Mouse (Mus musculus) skeletal muscle tissue, adult 2 months (tissue): ENCODE measurements around the gene Fkbp6.

Experiments used
- DNase-seq: peaks from one replicate; pipeline ENCODE4 v3.0.0-alpha.2; 2012; ENCODE audit warnings: low read depth, low spot score

Gene Fkbp6

GRCm38 (mm10) chr5:135274663-135275396 is 75.0 kb downstream of the Fkbp6 start:
- DNase-seq: no peak

DNA sequence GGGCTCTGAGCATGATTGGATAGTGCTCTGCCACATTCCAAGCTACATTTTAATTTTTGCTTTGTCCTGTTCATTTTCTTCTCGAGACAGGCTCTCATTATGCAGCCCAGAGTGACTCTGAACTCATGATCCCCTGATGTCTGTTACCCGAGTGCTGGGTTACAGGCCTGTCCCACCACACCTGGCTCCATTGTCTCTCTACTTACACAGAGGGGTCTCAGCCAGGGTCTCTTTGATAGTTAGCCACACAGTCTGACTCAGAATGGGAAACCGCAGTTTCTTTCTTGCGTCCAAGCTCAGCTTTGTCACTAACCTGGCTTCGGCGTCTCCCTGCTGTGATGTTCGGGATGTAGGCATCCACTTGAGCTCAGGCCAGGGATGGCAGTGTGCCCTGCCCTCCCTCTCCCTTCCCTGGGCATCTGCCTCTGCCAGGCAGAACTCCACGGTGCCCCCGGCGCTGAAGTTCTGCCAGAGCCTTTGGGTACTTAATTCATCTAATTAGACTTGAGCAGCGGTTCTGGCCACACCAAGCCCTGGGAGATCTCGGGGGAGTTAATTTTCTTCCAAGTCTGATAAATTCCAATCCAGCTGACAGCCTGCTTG is 78.2 kb downstream of the Fkbp6 start:
- DNase-seq: no peak

DNA sequence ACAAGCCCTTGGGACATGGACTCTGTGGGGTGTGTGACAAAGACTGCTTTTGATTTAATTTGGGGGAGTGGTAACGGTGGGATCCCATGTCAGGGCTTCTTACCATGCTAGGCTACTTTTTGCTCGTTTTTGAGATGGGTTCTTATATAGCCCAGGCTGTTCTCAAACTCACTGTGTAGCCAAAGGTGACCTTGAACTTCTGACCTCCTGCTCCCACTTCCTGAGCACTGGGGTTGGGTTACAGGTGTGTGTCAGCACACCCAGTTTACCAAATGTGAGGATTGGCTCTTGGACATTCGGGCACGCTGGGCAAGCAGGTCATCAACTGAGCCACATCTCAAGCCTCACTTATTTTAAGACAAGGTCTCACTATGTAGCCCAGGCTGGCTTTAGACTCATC is 79.5 kb downstream of the Fkbp6 start:
- no peak for DNase-seq

DNA sequence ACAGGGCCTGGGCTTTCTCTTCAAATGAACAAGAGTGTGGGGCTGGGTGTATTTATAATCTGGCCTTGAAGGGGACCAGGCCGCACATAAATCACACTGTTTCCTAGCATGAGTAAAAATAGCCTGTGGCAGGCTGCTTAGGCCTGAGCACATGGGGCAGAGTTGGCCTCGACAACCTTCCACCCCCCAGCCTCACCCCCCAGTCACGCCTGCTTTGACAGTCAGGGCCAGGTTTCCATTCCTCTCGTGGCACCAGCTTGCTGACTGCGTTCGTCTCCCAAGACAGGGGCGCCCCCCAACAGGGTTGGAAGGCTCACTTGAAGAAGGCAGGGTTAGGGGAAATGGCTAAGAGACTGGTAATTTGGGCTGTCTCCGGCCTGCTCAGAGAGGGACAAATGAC is 80.4 kb downstream of the Fkbp6 start:
- peak; percentile 52 for DNase-seq

DNA sequence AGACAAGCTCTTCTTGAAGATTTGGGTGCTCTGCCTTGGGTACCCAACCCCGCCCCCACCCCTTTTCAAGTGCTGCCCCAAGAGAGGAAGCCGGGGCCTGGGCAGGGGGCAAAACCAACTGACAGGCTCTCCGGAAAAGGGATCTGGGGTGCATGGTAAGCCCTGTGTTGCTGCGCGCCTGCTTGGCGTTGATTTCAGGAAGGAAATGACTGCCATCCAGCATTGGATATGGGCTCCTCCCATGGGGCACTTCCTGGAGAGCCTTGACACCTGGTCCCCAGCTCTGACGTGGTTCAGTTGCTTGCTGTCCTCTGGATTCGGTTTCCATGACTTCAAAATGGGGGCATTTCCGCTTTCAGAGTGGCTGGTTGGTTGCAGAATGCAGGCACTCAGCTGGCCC is 85.3 kb downstream of the Fkbp6 start:
- no peak for DNase-seq

GRCm38 (mm10) chr5:135263866-135264503 is 85.9 kb downstream of the Fkbp6 start:
- no peak for DNase-seq

GRCm38 (mm10) chr5:135258280-135259150 is 91.3 kb downstream of the Fkbp6 start:
- no peak for DNase-seq

DNA sequence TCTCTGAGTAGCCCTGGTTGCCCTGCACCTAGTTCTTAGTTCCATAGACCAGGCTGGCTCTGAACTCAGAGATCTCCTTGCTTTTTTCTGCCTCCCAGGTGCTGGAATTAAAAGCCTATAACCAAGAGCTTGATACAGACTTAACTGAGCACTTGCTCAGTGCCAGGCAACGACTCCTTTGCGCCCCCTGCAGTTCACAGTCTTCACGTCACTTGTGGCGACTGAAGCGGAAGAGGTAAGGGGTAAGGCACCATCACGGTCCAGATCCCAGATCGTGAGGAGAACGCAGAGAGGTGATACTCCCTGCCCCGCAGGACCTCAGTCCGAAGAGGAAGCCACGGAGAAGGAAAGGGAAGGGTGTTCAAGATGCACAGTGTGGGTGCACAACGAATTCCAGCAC is 92.3 kb downstream of the Fkbp6 start:
- DNase-seq: no peak

DNA sequence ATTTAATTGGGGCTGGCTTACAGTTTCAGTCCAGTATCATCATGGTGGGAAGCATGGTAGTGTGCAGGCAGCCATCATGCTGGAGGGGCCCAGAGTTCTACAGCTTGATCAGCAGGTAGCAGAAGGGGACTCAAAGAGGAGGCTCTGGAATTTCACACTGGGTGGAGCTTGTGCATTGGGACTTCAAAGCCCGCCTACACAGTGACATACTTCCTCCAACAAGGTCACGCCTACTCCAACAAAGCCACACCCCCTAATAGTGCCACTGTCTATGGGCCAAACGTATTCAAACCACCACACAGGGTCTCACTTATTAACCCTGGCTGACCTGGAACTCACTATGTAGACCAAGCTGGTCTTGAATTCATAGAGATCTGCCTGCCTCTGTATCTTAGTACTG is 93.7 kb downstream of the Fkbp6 start:
- no peak for DNase-seq

GRCm38 (mm10) chr5:135253741-135254401 is 96.0 kb downstream of the Fkbp6 start:
- DNase-seq: no peak

- DNase-seq: peak; percentile 62
Observed at GRCm38 (mm10) chr5:135251079-135251454, 98.8 kb downstream of the Fkbp6 start, which contains the start of gene Fzd9. Gene Fzd9, minus strand, starts transcription at chr5:135251230.

GRCm38 (mm10) chr5:135250186-135251078 is 99.4 kb downstream of the Fkbp6 start:
- DNase-seq: no peak

DNA sequence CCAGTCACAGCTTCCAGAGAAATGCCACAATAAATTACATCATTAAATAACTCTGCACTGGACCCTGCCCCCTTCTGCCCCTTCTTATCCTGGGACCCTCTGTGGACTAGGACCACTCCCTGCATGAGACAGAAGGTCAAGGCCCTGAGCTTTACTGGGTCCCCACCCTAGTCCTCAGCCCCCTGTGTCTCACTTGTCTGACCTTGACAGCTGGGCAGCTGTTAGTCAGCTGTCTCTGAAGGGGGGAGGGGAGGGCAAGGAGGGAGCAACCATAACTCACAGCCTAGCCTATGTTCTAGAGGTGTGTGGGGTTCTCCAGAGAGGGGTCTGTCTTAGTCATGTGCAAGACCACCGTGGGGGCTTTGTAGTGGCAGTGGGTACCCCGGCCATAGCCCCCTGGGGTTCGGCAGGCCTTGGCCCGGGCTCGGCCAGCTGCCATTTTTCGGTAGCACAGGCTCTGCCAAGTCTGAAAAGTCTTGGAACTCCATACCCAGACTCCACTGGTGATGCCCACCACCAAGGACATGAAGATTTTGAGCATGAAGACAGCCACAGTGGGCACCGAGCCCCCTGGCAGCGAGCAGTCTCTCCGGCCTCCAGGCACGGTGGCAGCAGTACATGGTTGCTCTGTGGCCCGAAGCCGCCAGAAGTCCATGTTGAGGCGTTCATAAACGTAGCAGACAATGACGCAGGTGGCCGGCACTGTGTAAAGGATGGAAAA is 100.7 kb downstream of the Fkbp6 start:
- DNase-seq: no peak

- DNase-seq: no peak
Observed at GRCm38 (mm10) chr5:135247337-135247736, 102.5 kb downstream of the Fkbp6 start.

- DNase-seq: no peak
Observed at GRCm38 (mm10) chr5:135246531-135246930, 103.3 kb downstream of the Fkbp6 start.

- DNase-seq: no peak
Observed at GRCm38 (mm10) chr5:135243166-135243565, 106.7 kb downstream of the Fkbp6 start.

DNA sequence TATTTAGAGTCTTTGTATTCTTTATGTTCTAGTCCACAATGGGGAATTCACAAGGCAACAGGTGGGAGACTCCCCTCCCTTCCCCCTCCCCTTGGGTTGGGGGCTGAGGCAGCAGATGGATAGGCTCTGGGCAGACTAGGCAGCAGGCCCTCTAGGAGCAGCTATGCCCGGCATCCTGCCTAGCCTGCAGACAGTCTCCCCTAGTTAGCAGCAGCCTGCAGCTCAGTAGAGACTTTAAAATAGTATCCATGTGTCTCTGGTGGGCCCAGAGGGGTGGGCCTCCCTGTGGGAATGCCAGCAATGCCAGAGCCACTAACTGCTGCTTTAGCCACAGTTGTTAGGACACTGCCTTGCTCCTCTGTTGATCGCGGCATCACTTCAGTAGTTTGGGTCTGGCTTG is 107.2 kb downstream of the Fkbp6 start:
- no peak for DNase-seq

- peak; percentile 60 for DNase-seq
Observed at GRCm38 (mm10) chr5:135242136-135242535, 107.7 kb downstream of the Fkbp6 start.
